Mouse (Mus musculus): Measurements from ENCODE around the gene Il16. TPM values are rescaled to one million over a fixed set of nuclear protein-coding genes. Genes with fewer than 3 reads are reported as not detected.

Gene Il16
- 3.1 and 3.6 TPM in 2 replicates for polyA plus RNA-seq (2015; fragmentation: Nextera tagmentation; extraction: Ambion mirVana)

DNA sequence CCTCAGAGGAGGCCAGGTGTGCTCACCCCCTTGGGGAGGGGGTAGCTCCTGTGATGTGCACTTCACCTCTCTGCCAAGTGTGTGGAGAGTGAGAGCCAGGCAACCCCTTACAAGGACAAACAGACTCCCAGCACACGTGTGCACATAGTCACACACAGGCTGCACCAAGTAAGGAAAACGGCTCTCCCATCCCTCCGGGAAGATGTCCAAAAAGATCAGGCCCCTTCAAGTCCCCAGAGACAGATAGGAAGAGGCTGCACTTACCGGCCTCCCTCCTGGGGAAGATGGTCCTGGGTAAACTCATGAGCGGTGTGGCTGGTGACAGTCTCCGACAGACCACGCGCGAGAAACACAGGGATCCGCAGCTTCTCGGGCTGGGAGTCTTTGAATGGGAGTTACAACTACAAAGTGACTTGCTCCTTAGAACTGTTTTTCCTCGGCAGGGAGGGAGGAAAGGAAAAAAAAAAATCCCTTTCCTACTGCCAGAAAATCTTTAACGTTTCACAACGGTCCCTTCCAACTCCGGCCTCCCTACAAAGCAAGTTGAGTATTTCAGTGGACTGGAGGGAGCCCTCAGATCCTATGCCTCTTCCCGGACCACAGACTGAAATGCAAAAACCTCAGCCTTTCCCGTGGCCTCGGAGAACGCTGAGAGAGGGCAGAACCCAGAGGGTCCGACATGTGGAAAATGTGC lies at the start of gene Il16:
TSS of gene Il16 (minus strand) at position 314 of the 694 bp plus-strand sequence.
- H3K36me3 ChIP-seq (ENCODE audit: insufficient read depth, low read length): no peaks in the 10 kb centered on the region
- ATAC-seq (replicated peaks; ENCODE audit: low FRiP score, low read depth) (no peak), DNase-seq (ENCODE audit: low spot score) (peak; percentile 29)
- H3K4me3 ChIP-seq (replicated peaks; ENCODE audit: low read depth, low read length): no peak within 1 kb of the TSS
- peak within 1 kb of the TSS; percentile 21 for H3K4me2 ChIP-seq (ENCODE audit: low read length)
- H3K27ac ChIP-seq: no peak within 1 kb of the TSS
- H3K9ac ChIP-seq (ENCODE audit: low read depth, low read length): no peak within 1 kb of the TSS
- TF ChIP-seq CTCF (IDR thresholded peaks at IDR 0.05; ENCODE audit: low read depth): no peak
- H3K27me3 ChIP-seq (ENCODE audit: insufficient read depth, low read length): no peaks in the 10 kb centered on the region
- H3K4me1 ChIP-seq (replicated peaks; ENCODE audit: insufficient read depth, low read length): no peaks in the 10 kb centered on the region
- WGBS: 31% methylated on average over 20 of the region's 20 CpGs
- no peaks in the 10 kb centered on the region for H3K9me3 ChIP-seq (replicated peaks; ENCODE audit: low read length)

DNA sequence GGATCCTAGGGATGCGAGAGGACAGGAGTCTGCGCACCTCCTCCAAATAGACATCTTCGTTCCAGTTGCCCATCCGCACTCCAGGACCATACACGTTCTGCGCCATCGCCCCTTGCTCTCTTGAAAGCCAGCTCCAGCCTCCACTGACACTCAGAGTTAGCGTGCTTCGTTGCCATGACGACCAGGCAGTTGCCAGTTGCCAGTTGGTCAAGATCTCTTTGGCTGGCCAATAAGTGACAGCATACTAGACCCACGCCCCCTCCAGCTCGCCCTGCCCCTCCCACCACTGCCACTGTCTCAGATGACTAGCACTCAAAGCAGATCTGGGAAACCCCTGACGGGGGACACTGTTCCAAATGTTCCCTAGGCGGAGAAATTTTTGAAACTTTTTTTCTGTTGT lies 49.2 kb upstream of the Il16 start, which contains the start of gene Cfap161:
TSS of gene Cfap161 (minus strand) at position 176 of the 400 bp plus-strand sequence.
- Histone ChIP-seq H3K27ac (no peak within 1 kb of the TSS), H3K4me2 (ENCODE audit: low read length) (no peak within 1 kb of the TSS)
- 6% methylated on average over 14 of the region's 14 CpGs for WGBS

DNA sequence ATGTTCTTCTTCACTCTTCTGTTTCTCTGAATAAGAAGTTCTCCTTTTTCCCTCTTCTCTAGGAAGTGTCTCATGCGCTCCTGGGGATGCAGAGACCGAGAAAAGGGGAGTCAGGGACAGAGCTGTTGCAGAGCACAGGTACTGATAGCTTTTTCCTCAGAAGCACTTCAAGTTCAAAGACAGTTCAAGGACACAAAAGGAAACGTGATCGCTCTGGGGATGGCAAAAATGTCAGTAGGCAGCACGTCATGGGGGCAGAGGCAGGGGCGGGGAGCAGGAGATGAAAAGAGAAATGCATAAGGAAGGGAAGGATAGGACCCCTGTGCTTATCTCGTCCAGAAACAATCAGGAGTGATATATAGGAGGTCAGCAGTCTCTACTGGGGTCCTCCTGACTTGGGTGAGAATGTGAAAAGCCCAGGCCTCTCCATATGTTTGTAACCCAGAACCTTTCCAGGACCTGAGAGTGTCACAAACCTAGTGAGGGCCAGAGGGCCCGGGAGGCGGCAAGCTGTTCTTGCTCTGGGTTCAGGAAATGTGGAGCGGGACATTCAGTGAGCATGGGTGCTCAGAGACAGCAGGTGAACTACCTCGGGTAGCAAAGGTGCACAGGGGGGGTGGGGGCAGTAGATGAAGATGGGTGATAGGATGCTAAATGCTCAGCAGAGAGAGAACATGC lies 48.6 kb upstream of the Il16 start:
- Histone ChIP-seq H3K36me3 (ENCODE audit: insufficient read depth, low read length) (no peaks in the 10 kb centered on the region), H3K4me2 (ENCODE audit: low read length) (no peak overlapping the region), H3K9ac (ENCODE audit: low read depth, low read length) (no peak overlapping the region), H3K27me3 (ENCODE audit: insufficient read depth, low read length) (no peaks in the 10 kb centered on the region), H3K27ac (no peak overlapping the region), H3K9me3 (replicated peaks; ENCODE audit: low read length) (no peaks in the 10 kb centered on the region), H3K4me1 (replicated peaks; ENCODE audit: insufficient read depth, low read length) (no peaks in the 10 kb centered on the region), H3K4me3 (replicated peaks; ENCODE audit: low read depth, low read length) (no peak overlapping the region)
- DNase-seq (ENCODE audit: low spot score) (no peak), ATAC-seq (replicated peaks; ENCODE audit: low FRiP score, low read depth) (no peak; the same call in 1 of the 2 replicates)
- 45% methylated on average over 11 of the region's 11 CpGs for WGBS
- no peak for TF ChIP-seq CTCF (IDR thresholded peaks at IDR 0.05; ENCODE audit: low read depth)

More for the DNA sequence above, 49.2 kb upstream of the Il16 start, which contains the start of gene Cfap161:
- Histone ChIP-seq H3K27me3 (ENCODE audit: insufficient read depth, low read length) (no peaks in the 10 kb centered on the region), H3K9ac (ENCODE audit: low read depth, low read length) (no peak within 1 kb of the TSS), H3K4me3 (replicated peaks; ENCODE audit: low read depth, low read length) (no peak within 1 kb of the TSS), H3K9me3 (replicated peaks; ENCODE audit: low read length) (no peaks in the 10 kb centered on the region), H3K4me1 (replicated peaks; ENCODE audit: insufficient read depth, low read length) (no peaks in the 10 kb centered on the region), H3K36me3 (ENCODE audit: insufficient read depth, low read length) (no peaks in the 10 kb centered on the region)
- peak; percentile 89 for ATAC-seq (replicated peaks; ENCODE audit: low FRiP score, low read depth)
- no peak for TF ChIP-seq CTCF (IDR thresholded peaks at IDR 0.05; ENCODE audit: low read depth)
- peak; percentile 91 for DNase-seq (ENCODE audit: low spot score)

DNA sequence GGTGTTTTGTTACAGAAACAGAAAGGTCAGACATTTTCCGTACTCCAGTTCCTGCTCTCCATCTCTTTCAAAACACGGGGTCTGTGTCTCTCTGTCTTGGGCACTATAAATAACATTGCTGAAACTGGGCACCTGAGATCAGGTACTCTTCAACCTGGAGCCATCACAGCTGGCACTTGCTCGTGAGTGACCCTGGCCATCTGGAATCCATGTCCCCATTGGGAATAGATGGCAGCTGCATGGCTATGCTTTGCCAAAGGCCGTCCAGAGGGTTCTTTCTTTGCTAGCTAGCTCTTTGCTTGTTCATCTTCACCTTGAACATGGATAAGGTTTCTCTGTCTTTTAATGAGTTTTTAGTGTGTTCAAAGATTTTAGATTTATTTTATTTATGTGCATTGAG lies 35.4 kb upstream of the Il16 start:
- Histone ChIP-seq H3K4me1 (replicated peaks; ENCODE audit: insufficient read depth, low read length) (no peaks in the 10 kb centered on the region), H3K9me3 (replicated peaks; ENCODE audit: low read length) (no peaks in the 10 kb centered on the region), H3K27me3 (ENCODE audit: insufficient read depth, low read length) (no peaks in the 10 kb centered on the region), H3K9ac (ENCODE audit: low read depth, low read length) (no peak overlapping the region), H3K4me3 (replicated peaks; ENCODE audit: low read depth, low read length) (no peak overlapping the region), H3K4me2 (ENCODE audit: low read length) (no peak overlapping the region), H3K36me3 (ENCODE audit: insufficient read depth, low read length) (no peaks in the 10 kb centered on the region), H3K27ac (no peak overlapping the region)
- ATAC-seq (replicated peaks; ENCODE audit: low FRiP score, low read depth) (no peak), DNase-seq (ENCODE audit: low spot score) (no peak)
- no peak for TF ChIP-seq CTCF (IDR thresholded peaks at IDR 0.05; ENCODE audit: low read depth)
- WGBS: 69% methylated on average over 4 of the region's 4 CpGs

DNA sequence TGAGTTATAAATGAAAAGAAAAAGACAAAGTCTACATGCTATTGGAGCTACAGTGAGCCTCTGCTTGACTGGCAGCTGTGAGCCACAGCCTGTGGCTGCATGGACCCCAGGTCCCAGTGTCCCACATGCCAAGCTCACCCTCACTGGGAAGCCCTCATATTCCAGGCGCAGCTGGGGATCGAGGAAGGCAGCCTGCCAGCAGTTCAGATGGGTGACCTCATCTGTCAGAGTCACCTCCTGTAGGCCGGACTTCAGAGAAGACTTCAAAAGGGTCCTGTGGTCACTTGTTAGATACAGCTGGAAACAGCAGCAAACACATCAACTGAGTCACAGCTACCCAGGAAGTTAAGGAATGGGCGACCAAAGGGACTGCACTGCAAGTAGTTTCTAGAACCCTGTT lies 34.5 kb upstream of the Il16 start:
- no peaks in the 10 kb centered on the region for H3K9me3 ChIP-seq (replicated peaks; ENCODE audit: low read length)
- H3K4me3 ChIP-seq (replicated peaks; ENCODE audit: low read depth, low read length): no peak overlapping the region
- H3K36me3 ChIP-seq (ENCODE audit: insufficient read depth, low read length): no peaks in the 10 kb centered on the region
- 73% methylated on average over 4 of the region's 4 CpGs for WGBS
- H3K4me1 ChIP-seq (replicated peaks; ENCODE audit: insufficient read depth, low read length): no peaks in the 10 kb centered on the region
- no peak overlapping the region for H3K27ac ChIP-seq
- H3K4me2 ChIP-seq (ENCODE audit: low read length): no peak overlapping the region
- no peaks in the 10 kb centered on the region for H3K27me3 ChIP-seq (ENCODE audit: insufficient read depth, low read length)
- DNase-seq (ENCODE audit: low spot score) (no peak), ATAC-seq (replicated peaks; ENCODE audit: low FRiP score, low read depth) (no peak)
- TF ChIP-seq CTCF (IDR thresholded peaks at IDR 0.05; ENCODE audit: low read depth): no peak
- no peak overlapping the region for H3K9ac ChIP-seq (ENCODE audit: low read depth, low read length)

DNA sequence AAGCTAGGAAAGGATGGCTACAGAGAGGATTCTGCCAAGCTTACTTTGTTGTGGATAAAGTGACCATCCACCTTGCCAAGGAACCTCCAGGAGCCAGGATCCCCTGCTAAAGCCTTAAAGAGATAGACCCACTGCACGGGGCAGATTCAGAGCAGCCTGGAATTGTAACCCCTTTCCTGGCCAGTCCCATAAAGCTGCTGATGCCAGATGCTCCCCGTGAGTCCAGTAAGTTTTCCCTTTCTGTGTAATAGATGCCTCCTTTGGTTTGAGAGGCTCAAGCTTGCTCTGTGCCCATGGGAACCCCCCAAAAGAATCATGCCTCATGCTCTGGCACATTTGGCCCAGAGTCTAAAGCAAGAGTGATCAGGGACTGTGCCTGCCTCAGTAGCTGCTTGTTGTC lies 33.5 kb upstream of the Il16 start:
- no peaks in the 10 kb centered on the region for H3K36me3 ChIP-seq (ENCODE audit: insufficient read depth, low read length)
- H3K4me3 ChIP-seq (replicated peaks; ENCODE audit: low read depth, low read length): no peak overlapping the region
- no peak overlapping the region for H3K27ac ChIP-seq
- no peak for TF ChIP-seq CTCF (IDR thresholded peaks at IDR 0.05; ENCODE audit: low read depth)
- ATAC-seq (replicated peaks; ENCODE audit: low FRiP score, low read depth) (no peak), DNase-seq (ENCODE audit: low spot score) (no peak)
- no peak overlapping the region for H3K4me2 ChIP-seq (ENCODE audit: low read length)
- no peak overlapping the region for H3K9ac ChIP-seq (ENCODE audit: low read depth, low read length)
- WGBS: 81% methylated on average over 2 of the region's 2 CpGs
- H3K9me3 ChIP-seq (replicated peaks; ENCODE audit: low read length): no peaks in the 10 kb centered on the region
- H3K27me3 ChIP-seq (ENCODE audit: insufficient read depth, low read length): no peaks in the 10 kb centered on the region
- H3K4me1 ChIP-seq (replicated peaks; ENCODE audit: insufficient read depth, low read length): no peaks in the 10 kb centered on the region
